Mouse (Mus musculus) stomach, postnatal 0 days (tissue): ENCODE measurements around the gene Mynn.

Experiments used
- CTCF ChIP-seq: IDR thresholded peaks from 2 replicates; pipeline ENCODE4 v1.5.1; 2016; ENCODE audit warnings: antibody characterized with exemption, low read depth, mild to moderate bottlenecking, moderate library complexity
- EP300 ChIP-seq: optimal IDR thresholded peaks from 2 replicates; pipeline ENCODE3; 2016; ENCODE audit warnings: antibody characterized with exemption

DNA sequence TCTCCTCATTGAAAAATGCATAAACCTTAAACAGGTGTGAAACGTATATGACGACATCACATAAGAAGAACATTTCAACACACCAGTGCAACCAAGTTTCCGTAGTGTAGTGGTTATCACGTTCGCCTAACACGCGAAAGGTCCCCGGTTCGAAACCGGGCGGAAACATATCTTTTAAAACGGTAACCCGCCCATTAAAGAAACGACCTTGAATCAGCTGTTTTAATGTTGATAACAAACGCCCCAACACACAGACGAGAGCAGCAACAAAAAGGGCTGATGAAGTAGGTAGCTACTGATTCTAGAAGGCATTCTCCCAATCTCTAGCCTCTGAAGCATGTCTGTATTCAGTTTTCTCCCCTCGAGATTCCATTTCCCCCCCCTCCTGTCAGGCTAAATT lies 690 bp upstream of the Mynn start:
- TF ChIP-seq CTCF = no peak
- TF ChIP-seq EP300 = no peak
